Mouse (Mus musculus): Measurements from ENCODE around the gene Krt80.

The Krt80 gene

DNA sequence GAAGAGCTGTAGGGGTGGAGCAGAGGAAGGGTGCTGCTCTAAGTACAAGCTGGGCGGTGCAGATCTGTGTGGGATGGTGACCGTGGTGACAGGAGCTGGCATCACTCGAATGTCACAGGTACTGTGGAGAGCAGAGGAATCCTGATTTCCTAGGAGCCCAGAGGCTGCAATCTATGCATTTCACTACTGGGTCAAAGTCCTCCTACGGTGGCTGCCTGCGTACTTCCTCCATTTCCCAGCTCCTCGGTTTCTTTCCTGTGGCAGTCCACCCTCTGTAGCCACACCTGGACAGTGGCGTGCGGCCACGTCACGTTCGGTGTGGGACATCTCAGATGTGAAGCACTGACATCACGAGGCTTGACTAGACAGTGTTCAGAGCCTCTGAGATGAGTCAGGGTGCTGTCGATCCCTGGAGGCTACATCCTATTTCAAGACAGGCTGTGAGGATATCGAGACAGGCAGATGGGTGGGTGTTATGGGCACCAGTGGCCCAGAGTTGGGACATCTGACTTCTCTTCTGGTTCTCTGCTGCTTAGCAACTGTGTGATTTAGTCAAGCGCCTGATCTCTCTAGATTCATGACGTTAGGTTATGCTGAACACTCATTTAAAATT lies 3.4 kb upstream of the Krt80 start:
- DNase-seq, result no peak

DNA sequence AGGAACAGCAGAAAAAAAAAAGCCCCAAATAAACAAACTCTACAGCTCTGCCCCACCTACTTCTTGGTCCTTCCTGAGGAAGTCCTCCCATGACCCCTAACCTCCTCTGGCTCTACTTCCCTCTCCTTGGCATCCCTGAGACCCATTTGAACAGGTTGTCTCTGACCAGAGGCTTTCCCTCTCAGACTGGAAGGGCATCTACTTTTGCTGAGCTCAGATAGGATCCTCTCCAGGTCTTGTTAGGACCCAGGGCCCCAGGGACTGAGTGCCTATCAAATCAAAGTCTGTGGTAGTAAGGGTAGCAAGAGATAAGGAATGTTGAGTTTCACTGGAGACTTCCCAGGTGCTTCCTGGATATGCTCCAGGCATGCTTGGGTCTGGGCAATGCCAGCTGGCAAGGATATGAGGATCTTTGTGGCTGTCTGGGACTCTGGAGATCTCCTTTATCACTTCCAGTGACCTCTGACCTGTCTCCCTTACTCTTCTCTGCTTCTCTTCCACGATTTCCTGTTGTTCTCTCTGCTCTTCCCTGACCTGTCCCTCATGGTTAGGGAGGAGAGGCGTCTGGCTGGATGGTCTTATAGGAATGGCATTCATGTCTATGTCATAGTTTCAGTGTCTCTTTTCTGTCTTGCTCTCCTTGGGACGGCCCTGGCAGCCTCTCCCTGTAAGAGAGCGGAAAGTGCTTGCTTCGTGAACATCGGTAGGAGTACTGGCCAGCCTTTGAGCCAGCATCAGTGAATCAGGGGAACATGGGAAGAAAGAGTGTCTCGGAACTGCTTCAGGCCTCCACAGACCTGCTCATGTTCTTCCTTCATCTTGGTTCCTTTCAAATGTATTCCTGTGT lies 2.4 kb upstream of the Krt80 start:
- no peak for DNase-seq

- no peak for DNase-seq
These were observed 1.4 kb upstream of the Krt80 start for GRCm38 (mm10) chr15:101371141-101371985.

- DNase-seq, result no peak
These were observed 421 bp downstream of the Krt80 start for GRCm38 (mm10) chr15:101369382-101370100.

DNA sequence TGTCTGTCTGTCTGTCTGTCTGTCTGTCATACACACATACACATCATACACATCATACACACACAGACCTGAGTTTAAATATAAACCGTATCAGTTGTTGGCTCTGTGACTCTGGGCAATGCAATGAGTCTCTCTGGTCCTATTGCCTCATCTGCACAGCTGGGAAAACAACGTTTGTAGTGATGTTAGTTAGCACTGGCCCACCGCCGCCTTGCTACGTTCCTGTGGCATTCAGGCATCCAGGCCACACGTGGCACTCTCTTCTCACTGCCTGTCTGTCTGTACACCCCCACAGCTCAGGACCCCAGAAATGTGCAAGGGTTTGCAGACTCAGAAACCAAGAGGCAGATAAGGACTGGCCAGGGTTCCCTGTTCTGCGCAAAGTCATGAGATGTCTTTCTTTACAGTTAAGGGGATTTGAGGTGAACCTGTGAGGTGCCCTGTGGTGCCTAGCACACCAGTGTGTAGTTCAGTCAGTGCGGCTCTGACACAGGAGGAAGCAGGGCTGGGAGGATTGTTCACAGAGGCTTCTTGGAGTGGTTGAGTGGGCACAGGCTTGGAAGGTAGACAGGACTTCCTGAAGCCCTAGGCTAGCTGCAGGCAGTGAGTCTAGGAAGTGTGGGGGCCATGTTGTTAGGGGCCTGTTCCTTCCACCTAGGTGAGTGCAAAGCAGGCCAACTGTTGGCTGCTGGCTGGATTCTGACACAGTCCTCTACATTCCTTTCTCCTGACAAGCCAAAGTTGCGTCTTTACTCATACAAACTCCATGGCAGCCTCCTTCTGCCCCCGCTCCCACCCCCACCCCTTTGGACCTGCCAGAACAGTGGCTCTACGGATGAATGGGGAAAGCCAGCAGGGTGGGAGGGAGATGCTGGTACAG lies 1.2 kb downstream of the Krt80 start:
- no peak for DNase-seq

GRCm38 (mm10) chr15:101368015-101368414 lies 1.9 kb downstream of the Krt80 start:
- DNase-seq, result no peak

GRCm38 (mm10) chr15:101367497-101367896 lies 2.5 kb downstream of the Krt80 start:
- DNase-seq, result no peak

DNA sequence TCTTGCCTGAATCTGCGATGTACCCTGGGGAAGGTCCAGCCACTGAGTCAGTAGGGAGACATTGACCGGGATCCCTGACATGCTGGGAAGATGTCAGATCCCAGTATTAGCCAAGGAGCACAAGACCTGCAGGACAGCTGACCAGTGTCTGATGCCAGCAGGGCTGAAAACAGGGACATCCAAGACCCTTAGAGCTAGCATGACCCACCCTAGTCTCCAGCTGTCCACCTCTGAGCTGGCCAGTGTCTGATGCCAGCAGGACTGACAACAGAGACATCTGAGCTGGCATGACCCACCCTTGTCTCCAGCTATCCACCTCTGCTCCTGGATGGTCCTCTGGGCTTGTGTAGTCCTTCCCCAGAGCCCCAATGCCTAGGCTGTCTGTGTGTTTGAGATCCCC lies 3.0 kb downstream of the Krt80 start:
- DNase-seq, result no peak

DNA sequence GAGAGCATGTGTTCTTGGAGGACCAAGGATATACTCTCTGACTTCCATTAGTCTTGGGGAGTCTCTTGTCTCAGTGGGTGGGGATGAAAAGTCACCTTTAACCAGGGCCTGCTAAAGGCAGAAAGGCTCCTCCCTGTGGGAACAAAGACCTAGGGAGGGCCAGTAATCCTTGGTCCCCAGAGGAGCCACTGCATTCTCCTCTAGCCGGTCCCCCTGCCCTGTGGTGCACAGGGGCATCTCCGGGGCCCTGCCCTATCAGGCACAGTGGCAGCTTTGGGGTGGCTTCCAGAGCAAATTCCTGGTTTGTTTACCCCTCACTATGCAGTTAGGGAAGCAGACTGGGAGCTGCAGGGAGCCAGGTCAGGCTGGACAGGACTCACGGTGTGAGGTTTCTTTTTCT lies 3.5 kb downstream of the Krt80 start:
- DNase-seq, result no peak

DNA sequence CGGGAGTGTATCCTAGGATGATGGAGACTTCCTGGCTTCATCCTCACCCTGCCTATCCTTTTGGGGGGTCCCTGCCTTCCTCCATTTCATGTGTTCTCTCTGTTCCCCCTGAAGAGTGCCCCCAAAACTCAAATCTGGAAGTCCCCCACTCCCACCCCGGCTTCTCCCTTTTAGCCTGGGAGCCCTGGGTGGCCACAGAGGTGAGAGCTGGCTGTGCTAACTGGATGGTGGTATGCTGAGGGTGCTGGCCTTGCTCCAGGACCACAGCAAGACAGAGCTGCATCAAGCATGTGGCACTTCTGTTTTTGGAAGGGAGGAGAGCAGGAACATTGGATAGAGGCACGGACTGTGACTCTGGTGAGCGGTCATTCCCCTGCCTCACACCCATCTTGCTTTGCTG lies 4.2 kb downstream of the Krt80 start:
- DNase-seq, result no peak

DNA sequence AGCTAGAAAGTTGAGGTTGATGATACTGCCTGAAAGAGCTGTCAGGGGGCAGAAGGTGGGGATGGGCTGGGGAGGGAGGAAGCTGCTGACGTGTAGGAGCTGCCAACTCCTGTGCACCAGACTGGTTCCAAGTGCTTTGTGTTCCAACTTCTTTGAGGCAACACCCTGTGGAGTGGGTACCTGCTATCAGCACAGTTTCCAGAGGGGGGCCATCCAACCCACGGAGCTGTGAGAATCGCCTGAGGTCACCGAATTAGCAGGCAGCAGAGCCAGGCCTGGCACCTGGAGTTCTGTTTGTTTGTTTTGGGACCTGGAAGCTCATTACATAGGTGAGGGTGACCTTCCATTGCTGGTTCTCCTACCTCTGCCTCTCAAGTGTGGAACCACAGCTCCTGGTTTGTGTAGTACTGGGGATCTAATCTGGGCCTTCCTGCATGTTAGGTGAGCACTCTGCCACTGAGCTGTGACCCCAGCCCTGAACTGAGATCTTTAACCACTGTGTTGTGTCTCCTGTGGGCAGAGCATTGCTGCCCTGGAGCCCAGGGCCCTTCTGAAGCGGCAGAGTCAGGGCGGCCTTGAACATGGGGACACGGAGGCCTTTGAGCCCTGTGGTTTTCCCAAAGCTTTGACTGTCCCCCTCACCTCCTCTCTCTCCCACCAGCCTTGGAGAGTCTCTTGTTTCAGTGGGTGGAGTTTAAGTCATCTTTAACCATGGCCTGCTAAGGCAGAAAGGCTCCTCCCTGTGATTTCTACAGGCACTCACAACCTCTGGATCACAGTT lies 4.9 kb downstream of the Krt80 start:
- DNase-seq, result no peak

GRCm38 (mm10) chr15:101364425-101364824 lies 5.5 kb downstream of the Krt80 start:
- no peak for DNase-seq

DNA sequence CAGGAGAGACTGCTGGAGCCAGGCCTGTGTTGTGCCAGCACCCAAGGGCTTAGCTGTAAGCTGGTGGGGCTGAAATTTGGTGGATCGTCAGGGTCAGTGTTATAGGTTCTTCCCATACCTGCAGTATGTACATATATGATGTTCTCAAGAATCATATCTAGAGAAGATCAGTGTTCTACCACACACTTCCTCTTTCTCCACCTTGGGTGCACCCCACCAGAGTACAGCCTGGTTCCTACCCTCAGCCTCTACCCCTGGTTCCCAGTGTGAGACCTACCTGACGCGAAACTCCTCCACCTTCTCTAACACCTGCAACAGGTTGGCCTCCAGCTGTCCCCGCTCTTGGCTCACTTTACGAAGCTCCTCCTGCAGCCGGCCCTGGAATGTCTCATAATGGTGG lies 6.0 kb downstream of the Krt80 start:
- DNase-seq, result peak; percentile 13 to 19

- DNase-seq, result peak; percentile 61 to 73
These were observed 7.5 kb downstream of the Krt80 start for GRCm38 (mm10) chr15:101362393-101363010.

DNA sequence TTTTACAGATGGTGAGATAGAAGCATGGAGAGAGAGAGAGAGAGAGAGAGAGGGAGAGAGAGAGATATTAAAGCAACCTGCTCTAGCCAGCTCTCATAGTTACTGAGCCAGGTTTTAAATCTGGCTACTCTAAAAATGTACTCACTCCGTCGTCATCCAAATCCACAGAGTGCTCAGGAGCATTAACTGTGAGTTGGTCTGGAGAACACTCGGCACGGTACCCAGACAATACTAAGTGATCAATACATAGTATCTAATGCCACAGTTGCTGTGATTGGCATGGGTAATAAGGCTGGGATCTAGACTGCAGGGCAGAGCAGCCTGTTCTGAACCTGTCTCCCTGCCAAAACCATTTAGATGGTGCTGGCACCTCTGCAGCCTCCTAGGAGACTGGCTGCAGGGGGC lies 14.6 kb downstream of the Krt80 start:
- no peak for DNase-seq

DNA sequence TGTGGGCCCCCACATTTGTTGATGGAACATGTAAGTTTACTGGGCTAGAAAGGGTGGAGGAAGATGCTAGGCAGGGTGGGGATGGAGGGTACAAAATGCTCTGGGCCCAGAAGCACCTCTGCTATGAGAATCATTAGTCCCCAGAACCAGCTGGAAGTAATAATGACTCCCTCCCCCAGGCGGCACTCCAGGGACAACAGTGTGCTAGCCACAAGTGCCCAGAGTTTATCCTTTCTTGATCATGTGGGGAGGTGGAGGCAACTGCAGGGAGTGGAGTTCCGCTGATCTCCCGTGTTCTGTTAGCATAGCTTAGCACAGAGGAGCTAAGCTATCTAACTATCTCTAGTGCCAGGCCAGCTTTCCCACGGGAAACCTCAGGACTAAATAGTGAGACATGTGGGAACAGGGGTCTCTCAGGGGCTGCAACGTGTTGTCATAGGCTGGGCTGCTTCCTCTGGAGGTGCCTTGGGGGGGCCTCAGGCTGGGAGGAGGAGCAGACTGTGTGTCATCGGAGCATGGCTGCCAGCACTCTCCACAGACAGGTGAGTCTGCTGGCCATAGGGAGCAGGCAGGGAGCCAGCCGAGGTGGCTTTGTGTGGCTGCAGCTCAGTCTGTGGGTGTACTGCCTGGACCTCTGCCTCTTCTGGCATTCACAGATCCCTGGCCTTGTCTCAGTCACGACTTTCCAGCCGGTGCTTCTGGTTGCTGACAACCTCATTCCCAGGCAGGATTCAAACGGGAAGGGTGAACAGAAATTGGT lies 17.1 kb downstream of the Krt80 start:
- DNase-seq, result no peak

DNA sequence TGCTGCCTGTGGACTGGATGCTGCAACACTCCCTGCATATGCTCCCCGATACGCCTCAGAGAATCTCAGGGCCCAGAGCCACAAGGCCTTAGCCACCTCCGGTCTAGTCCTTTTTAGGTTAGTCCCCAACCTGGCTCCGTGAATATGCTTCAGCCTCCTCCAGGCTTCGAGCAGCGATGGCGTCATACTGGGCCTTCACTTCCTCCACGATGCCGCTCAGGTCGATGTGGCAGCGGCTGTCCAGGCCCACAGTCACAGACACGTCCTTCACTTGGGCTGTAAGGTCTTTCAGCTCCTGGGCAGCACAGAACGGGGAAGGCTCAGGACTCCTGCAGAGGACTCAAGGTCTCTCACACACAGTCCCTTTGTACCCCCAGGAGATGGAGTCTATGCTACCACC lies 17.9 kb downstream of the Krt80 start:
- no peak for DNase-seq

GRCm38 (mm10) chr15:101341797-101342515 lies 28.0 kb downstream of the Krt80 start:
- no peak for DNase-seq

- DNase-seq, result peak; percentile 88 to 89
These were observed 30.4 kb downstream of the Krt80 start for GRCm38 (mm10) chr15:101339537-101339936.
